Mouse (Mus musculus): ENCODE results near the gene Pcnx2. TPM values are rescaled to one million over a fixed set of nuclear protein-coding genes. Genes with fewer than 3 reads are reported as not detected.

The Pcnx2 gene
- total RNA-seq, 2 experiments from 2014 or later = 0.38 to 0.41 TPM

DNA sequence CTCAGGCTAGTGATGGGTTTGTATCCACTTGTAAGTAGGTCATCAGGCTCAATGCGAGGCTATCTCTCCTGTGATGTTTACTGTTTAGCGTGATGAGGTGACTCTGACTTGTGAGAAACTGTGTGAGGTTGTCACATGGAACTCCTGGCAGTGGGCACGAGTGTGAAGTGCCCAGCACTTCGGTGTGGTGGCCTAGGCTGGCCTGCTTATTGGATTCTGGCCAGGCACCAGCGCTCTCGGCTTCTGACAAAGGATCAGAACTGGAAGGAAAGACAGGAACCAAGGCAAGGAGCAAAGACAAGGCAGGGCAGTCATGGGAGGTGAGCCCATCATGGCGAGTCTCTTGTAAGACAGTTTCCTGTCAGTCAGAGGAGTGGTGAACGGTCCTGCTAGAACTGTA, 142.2 kb downstream of the Pcnx2 start:
- peak; percentile 45 for DNase-seq

DNA sequence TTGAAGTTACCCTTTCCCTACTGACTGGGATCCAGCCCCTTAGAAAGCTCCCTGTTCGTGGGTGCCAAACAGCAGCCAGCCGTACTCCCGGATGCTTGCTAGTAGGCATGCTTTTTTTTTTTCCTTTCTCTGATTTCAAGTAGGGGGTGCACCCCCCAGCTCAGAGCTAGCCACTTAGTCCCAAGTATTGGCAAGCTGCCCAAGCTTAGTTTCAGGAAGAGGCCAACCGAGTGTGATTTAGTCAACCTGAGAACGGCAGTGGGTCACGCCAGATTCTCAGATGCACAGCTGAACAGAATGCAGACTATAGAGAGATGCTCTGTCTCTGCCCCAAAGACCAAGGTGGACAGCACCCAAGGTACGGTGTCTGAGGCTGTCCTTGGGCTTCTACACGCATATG, 147.3 kb downstream of the Pcnx2 start:
- DNase-seq = no peak

DNA sequence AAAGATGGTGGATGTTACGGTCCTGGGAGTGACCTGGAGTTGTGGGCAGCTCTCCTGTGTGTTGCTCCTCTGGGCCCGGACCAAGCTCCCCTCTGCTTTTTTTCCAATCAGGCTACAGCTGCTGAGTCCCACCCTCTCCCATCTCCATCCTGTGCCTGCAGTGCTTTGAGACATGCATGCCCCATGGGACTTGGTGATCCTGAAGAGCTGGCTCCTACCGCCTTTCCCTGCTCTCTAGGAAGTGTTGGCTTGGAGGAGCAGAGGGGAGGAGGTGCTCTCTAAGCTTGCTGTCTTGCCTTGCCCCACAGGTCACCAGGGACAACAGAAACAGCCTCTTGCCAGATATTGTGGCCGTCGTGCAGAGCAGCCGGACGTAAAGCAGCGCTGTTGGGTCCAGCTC, 150.7 kb downstream of the Pcnx2 start:
- no peak for DNase-seq

DNA sequence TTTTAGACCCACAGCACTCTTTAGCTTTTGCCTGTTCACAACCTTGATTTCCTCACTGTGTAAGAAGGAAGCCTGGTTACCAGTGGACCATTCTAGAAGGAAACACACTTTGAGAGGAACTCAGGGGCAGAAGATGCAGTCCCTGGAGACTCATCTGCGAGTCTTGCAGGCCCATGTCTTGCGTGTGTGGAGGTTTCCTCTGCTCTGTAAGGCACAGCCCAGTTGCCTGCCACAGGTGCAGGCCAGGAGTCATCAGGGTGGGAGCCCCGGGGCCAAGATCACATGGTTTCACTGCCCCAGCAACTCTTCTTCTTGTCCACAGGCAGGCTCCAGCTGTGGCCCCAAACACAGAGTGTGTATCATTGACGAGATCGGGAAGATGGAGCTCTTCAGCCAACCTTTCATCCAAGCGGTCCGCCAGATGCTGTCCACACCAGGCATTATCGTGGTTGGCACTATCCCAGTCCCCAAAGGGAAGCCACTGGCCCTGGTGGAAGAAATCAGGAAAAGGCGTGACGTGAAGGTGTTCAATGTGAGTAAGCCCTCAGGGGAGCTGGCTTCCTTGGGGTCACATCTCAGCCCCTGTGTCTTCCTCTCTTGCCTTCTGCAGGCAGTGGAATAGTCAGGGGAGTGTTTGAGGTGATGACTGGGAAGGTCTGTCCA, 153.1 kb downstream of the Pcnx2 start:
- DNase-seq = no peak

DNA sequence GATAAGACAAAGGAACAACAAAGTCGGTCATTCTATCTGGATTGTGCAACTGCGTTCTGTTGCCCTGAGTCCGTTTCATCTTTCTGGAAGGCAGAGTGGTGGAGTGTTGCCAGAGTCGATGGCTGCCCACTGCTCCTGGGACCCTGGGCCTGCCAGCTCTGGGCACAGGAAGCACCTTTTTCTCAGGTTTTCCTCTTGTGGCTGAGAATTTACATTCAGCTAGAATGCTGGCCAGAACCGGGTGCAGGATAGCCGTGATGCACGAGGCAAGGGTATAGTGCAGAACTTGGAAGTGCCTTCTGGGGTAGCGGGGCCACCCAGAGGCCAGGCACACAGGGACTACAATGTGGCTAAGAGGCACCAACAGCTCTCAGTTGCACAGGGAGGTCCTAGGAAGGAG, 155.7 kb downstream of the Pcnx2 start:
- DNase-seq = no peak

DNA sequence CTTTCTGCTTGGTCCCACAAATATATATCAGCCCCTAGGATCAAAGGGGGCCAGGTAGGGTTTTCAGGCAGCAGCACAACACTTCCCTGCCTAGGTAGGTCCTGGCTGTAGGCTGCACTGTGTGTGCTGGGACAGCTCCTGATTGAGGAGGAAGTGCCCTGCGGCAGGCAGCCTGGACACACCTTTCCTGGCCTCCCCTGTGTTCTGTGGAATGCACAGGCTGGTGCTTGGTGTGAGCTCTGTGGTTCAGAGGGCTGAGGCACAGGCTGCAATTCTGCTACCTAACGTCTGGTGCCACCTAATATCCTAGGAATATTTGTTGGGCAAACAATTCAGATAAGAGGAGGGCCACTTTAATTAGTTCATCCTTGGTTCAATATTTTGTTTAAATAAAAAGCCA, 156.3 kb downstream of the Pcnx2 start:
- DNase-seq = no peak

DNA sequence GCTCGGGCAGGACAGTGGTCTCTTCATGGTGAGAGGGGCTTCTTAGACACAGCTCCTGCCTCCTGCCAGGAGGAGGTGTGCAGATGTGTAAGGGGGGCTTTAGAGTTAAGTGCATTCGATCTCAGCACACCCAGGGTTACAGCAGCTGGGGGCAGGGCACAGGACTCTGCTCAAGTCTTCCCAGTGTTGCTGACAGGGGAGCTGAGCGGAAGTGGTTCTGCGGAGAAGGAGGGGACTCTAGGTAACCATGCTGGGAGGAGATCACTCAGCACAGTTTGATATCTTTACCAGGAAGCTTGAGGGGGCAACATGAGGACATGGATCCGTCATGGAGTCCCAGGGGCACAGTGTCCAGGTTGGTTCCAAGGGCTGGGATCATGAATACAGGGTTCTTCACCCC, 156.7 kb downstream of the Pcnx2 start:
- DNase-seq = no peak

DNA sequence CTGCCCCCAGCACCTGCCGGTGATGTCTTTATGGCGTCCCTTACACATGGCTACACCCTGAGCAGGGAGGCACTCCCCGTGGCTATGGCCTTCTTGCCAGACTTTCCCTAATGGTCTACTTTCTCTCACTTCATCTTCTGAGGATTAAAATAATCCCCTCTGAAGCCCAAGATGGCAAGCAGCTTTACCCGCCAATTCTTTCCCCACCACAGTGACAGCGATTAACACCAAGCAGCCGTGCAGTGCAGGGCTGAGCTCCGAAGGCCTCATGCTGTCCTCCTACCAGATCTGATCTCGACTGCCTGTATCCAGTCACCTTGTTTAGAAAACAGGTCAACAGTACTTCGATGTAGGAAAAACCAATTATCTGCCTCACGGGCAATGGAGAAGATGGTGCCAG, 157.5 kb downstream of the Pcnx2 start:
- no peak for DNase-seq

DNA sequence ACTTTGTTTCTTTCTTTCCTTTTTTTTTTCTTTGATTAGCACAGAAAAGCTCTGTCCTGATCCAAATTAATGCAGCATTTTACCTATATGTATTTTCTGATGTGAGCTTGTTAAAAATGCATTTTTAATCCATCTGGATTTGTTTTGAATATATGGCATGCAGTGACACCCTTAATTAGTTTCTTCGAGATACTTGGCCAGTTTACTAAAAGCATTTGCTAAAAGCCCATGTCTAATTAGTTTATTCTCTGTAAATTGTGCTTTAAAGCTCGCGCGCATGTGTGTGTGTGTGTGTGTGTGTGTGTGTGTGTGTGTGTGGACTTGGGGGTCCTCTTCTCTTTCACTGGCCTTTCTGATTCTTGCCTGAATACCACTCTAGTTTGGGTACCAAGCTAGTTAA, 159.2 kb downstream of the Pcnx2 start:
- DNase-seq = no peak

DNA sequence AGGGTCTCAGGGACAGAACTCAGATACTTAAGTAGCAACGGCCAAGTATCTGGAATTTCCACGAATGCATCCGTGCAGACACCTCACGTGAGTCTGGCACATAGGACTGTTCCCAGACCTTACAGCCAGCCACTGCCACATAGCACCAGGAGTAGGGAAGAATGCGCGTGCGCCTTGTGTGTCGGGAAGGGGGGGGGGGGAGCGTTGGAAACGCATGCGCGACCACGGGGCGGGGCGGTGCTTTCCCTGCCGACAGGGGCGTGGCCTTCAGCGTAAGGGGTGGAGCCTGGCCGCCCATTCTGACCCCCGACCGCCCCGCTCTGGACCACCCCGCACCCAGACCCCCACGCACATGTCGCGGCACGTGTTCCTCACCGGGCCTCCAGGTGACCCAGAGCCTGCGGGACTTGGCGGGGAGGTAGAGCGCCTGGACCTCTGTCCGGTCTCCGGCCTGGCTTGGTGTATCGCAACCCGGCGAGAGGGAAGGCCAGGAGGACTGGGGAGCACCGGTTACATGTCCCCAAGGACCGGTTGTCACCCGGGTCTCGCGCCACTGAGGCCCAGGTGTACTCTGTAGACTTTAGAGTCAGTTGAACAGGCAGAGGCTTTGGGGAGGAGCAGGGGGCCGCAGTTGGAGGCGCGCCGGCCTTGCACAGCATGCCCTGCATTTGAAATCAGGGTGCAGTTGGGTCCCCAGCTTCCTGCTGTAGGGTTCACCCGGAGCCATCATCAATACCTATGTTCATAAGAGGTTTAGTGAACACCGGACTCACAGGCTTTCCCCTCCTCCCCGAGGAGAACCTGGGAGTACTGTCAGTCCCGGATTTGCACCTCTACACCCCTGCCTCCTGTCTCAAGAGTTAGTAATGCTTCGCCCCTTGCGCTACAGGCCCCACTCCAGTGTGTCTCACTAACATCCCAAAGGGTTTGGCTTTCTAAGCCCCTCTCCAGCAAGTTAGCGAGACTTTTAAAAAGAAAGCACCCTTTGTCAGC, 163.9 kb downstream of the Pcnx2 start:
- DNase-seq = peak; percentile 92

DNA sequence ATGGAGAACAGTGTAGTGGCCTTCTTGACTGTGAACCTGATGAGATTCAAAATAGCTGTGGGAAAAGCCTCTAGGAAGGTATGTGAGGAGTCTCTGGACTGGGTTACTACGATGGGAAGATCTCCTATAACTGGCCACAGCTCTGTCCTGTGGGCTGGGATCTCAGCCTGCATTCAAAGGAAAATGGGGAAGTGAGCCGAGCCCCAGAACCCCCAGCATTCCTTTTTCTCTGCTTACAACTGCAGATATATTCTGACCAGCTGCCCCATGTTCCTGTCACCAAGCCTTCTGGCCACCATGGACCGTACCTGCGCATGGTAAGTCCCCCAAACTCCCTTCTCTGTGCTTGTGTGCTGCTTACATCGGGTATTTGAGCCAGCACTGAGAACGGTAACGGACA, 168.4 kb downstream of the Pcnx2 start, which contains the start of gene Ntpcr:
Gene Ntpcr (plus strand): TSS at position 218 of the 400 bp plus-strand sequence.
- DNase-seq = no peak

DNA sequence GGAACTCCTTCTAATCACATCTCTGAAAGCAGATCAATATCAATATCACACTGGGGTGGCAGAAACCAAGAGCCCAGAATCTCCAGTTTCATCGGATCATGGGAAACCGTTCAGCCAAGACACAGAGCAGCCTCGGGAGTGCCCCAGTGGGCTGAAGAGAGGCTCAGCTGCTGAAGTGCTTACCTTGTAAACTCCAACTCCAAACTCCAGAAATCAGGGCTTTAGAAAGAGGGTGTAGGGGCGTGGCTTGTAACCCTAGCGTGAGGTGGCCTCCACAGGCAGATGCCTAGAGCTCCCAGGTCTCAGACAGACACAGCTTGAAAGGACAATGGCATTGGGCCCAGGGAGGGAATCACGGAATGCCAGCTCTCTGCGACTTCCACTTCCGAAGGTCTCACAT, 170.3 kb downstream of the Pcnx2 start:
- no peak for DNase-seq

DNA sequence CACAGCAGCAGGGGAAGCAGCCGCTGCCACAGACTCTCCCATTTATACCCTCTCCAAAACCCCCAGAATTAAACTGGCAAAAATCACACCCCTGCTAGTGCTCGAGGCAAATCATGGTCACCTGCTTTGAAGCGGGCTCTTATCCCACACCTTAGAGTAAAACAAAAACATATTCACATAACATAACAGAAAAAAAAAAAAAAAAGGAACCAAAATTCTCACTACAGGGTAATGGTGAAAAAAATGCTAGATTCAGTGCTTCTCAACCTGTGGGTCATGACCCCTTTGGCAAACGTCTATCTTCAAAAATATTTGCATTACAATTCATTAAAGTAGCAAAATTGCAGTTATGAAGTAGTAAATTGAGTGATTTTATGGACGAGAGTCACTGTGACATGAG, 171.1 kb downstream of the Pcnx2 start:
- DNase-seq = no peak

DNA sequence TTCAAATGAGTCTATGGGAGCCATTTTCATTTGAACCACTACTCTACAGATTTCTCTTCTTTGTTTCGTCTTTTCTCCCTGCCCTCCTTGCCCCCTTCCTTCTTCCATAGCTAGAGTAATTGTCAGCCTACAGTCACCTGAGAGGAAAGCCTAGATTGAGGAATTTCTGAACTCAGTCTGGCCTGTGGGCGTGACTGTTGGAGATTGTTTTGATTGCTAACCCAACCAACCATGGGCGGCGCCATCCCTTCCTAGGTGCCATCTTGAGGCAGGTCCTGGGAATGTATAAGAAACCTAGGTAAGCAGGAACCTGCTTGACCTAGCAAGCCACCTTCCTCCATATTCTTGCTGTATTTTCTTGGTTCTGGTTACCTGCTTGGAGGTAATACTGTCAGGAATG, 172.0 kb downstream of the Pcnx2 start:
- DNase-seq = no peak

DNA sequence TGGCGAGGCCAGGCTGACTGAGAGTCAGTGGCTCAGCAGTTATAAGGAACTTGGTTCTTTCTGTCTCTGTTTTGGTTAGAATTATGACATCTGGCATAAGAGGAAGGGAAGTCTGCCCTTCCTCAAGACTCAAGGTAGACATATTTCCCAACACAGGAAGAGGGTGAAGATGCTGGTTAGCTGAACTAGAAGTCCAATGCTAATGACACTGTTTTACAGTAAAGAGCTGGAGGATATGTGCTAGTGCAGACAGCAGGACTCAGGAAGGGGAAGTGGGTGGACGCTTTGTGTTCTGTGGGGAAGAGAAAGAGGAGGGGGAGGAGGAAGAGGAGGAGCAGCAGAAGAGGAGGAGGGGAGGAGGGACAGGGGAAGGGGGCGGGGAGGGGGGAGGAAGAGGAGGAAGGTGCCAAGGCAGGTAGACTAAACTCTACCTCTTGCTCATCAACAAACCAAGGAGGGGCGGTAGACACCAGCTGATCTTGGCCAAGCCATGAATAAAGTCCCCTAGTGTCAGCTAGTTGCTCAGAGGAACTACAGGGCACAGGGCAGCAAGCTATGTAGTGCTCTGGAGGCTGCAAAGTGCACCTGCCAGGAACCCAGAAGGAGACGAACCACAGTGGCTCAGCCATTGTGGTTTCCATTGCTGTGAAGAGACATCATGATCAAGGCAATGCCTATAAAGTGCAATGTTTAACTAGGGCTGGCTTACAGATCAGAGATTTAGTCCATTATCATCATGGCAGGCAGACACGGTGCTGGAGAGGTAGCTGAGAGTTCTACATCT, 172.9 kb downstream of the Pcnx2 start:
- DNase-seq = no peak

DNA sequence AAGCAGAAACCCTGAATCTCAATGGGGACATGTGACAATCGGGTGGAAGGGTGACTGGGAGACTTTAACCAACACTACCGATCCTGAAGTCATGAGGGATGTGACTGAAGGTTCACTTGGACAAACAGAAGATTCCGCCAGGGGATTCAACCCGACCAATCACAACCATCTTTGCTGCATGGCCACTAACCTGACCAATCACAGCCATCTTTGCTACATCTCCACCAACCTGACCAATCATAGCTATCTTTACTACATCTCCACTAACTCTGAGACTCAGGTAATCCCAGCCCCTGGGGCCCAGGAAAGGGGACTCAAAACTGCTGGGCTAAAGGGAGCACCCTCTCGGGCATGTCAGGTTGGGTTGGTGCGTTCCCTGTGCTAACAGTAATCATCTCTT, 174.7 kb downstream of the Pcnx2 start:
- no peak for DNase-seq

DNA sequence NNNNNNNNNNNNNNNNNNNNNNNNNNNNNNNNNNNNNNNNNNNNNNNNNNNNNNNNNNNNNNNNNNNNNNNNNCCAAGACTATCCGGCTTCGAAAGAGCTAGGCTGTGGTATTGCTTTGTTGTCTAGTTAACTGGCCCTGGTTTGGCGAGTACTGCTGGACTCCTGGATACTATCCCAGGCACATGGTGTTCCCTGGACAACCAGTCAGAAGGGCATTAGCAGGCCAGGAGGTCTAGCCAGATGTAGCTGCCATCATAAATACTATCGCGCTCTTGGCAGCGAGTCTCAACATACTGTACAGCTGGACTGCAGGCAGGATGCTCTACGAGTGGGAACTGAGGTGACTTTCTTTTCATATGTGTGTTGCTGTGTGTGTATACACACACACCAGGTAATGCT, 175.4 kb downstream of the Pcnx2 start:
- DNase-seq = peak; percentile 18

DNA sequence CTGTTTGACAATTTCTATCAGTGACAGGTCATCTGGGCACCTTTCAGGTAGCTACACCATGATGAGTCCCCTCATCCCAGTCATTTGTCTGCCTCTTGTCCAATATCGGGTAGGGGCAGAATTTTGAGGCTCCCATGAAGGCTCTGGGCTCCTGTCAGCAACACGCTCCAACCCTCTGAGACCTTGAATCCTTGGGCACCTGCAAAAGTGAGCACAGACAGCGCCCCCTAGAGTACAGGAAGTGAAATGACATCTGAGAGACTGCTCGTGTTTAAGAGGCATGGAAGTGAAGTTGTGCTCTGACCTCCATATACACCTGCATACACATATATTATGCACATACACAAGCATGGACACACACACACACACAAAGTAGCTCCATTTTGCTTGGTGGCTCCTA, 179.2 kb downstream of the Pcnx2 start:
- DNase-seq = no peak

DNA sequence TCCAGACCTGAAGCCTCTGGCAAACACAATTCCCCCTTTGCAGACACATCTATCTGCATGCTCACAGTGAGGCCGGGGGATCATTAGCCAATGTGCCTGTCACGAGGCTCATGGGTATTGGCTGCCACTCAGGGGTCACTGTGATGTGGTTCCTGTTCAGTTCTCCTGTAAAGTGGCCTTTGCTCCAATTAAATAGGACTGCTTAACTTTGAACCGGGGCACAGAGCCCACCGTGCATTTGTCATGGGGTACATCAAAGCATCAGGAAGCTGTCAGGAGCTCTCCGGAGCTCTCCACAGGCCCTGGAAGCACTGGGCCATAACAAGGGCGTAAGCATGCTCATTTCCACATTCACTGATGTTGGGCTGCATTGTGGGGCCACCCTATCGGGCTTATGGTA, 181.5 kb downstream of the Pcnx2 start:
- no peak for DNase-seq

DNA sequence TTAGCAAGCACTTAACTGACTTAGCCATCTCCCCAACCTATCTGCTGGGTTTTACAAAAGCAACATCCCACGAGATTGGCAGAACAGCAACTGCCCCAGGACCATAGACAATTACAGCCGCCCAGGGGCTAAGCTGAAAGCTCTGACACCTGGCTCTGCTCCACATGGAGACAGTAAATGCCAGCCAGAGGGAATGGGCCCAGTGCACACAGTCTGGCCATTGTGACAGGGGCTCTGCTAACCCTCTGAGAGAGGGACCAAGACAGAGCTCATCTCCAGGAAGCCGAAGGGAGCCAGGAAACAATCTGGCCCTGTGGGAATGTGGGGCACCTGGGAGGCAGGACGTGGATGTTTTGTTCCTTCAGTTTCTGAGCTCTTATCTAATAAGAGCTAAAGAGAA, 181.9 kb downstream of the Pcnx2 start:
- no peak for DNase-seq

DNA sequence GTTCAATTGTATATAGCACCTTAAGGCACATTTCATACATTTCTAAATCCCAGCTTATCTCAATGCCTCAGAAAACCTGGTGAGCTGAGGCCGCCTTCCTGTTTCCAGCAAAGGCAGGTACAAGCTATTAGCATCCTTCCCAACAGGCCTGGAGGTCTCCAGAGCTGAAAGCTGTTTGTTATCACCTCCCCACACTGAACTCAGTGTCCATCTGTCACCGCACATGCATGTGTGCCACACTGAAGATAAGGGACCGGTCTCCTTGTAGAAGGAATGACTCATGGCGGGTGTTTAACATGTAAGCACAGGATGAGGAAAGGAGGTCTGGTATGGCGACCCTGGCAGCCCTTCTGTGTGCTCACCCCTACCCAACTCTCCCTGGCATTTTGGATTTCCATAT, 186.6 kb downstream of the Pcnx2 start:
- DNase-seq = no peak

DNA sequence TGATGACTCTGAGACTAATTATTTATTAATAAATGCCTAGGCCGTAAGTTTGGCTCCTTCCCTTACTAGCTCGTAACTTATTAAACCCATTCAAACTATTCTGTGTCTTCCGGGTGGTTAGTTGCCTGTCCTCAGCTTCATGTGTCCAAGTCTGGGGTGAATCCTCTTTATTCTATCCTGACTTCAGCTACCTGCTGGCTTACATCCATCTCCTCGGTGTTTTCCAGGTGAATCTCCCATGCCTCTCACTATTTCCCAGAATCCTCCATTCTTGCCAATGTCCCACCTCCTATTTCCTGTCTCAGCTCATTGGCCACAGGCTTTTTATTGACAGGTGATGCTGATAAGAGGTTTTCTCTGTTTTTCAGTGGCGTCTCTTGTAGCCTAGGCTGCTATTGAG, 188.9 kb downstream of the Pcnx2 start:
- no peak for DNase-seq

DNA sequence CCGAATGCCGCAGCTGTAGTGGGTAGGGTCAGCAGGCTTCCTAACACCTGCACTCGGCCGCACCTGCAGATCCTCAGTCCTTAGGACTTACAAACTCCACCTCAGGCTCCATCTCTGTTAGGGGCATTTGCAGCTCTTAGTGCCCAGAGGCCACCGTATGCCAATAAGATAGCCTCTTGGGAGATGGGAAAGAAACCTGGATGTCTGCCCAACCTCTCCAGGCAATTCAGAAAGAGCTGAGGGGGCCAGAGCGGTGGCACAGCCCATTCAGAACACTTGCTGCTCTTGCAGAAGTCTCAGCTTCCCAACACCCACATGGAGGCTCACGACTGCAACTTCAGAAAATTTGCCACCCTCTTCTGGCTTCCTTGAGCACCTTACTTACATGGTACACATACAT, 192.3 kb downstream of the Pcnx2 start:
- DNase-seq = no peak
